Mouse (Mus musculus) c-Kit-positive CD71-positive TER-119-positive erythroid progenitor cells, embryonic 14.5 days (primary cell): Measurements from ENCODE around the gene Il15ra.

Experiments used
- DNase-seq: peaks from one replicate; pipeline ENCODE4 v3.0.0-alpha.2; 2013; ENCODE audit warnings: low spot score

Gene Il15ra

GRCm38 (mm10) chr2:11778087-11778823, 73.2 kb downstream of the Il15ra start:
- peak; percentile 87 for DNase-seq
